Mouse (Mus musculus) limb, embryonic 12.5 days (tissue): ENCODE data around the gene Cyp4a12b. TPM values are rescaled to one million over a fixed set of nuclear protein-coding genes. Genes with fewer than 3 reads are reported as not detected.

Source experiments
- polyA plus RNA-seq: library from polyadenylated mRNA; unstranded; fragments of >200 nt; fragmentation: Nextera tagmentation; extraction: Ambion mirVana; gene quantifications from 2 replicates; pipeline ENCODE4 v1.2.1, GENCODE M21; 2016

The Cyp4a12b gene
- polyA plus RNA-seq, 1 experiment from 2014 or later = not detected

Other genes with a start within 250 kb of the Cyp4a12b start
- gene Cyp4a29, start 169.5 kb upstream of the Cyp4a12b start, polyA plus RNA-seq = not detected in 2 replicates
- gene Cyp4a12a, start 112.6 kb upstream of the Cyp4a12b start, polyA plus RNA-seq = not detected in 2 replicates
- not detected in 2 replicates for gene Cyp4a30b, start 41.0 kb downstream of the Cyp4a12b start, polyA plus RNA-seq
- not detected in 2 replicates for gene Cyp4a14, start 84.5 kb downstream of the Cyp4a12b start, polyA plus RNA-seq
- not detected in 2 replicates for gene Cyp4a10, start 106.6 kb downstream of the Cyp4a12b start, polyA plus RNA-seq
- not detected in 2 replicates for gene Cyp4a31, start 152.0 kb downstream of the Cyp4a12b start, polyA plus RNA-seq
- gene Cyp4a32, start 189.3 kb downstream of the Cyp4a12b start, polyA plus RNA-seq = not detected in 2 replicates
- gene Cyp4b1, start 236.1 kb downstream of the Cyp4a12b start, polyA plus RNA-seq = not detected in 2 replicates